Mouse (Mus musculus) forebrain, embryonic 14.5 days (tissue): ENCODE measurements around the gene Aplp2. TPM values are rescaled to one million over a fixed set of nuclear protein-coding genes. Genes with fewer than 3 reads are reported as not detected.

Experiments
- ATAC-seq: fragments of 200-750 bp; cut with Nextera tagmentation; 2 replicates; pipeline ENCODE4 v1.8.0; 2017; ENCODE audit warnings: mild to moderate bottlenecking, moderate library complexity
- DNase-seq: peaks from one replicate; pipeline ENCODE4 v3.0.0-alpha.2; 2015; ENCODE audit warnings: low spot score
- H3K27ac ChIP-seq: fragments of 300-500 bp; sonication (generic); 2 replicates; pipeline ENCODE4 v1.5.1; 2014; ENCODE audit warnings: low read depth, mild to moderate bottlenecking, control low read depth, low read length, moderate library complexity
- H3K27me3 ChIP-seq: fragments of 300-500 bp; sonication (generic); replicated peaks from 2 replicates; pipeline ENCODE4 v1.6.1; 2014; ENCODE audit warnings: low read length, control low read depth, mixed read lengths; ENCODE audit not compliant: control insufficient read depth, insufficient read depth
- H3K36me3 ChIP-seq: fragments of 300-500 bp; sonication (generic); 2 replicates; pipeline ENCODE4 v1.6.1; 2014; ENCODE audit warnings: low read length, control low read depth; ENCODE audit not compliant: control insufficient read depth, insufficient read depth
- H3K4me1 ChIP-seq: fragments of 300-500 bp; sonication (generic); 2 replicates; pipeline ENCODE4 v1.6.1; 2014; ENCODE audit warnings: antibody characterized with exemption, low read length, control low read depth; ENCODE audit not compliant: control insufficient read depth, insufficient read depth
- H3K4me2 ChIP-seq: fragments of 300-500 bp; sonication (generic); 2 replicates; pipeline ENCODE4 v1.6.1; 2014; ENCODE audit warnings: mild to moderate bottlenecking, control low read depth, low read length
- H3K4me3 ChIP-seq: fragments of 300-500 bp; sonication (generic); 2 replicates; pipeline ENCODE4 v1.5.1; 2014; ENCODE audit warnings: low read depth, low read length, control low read depth
- H3K9ac ChIP-seq: fragments of 300-500 bp; sonication (generic); 2 replicates; pipeline ENCODE4 v1.6.1; 2014; ENCODE audit warnings: mild to moderate bottlenecking, low read length, control low read depth, moderate library complexity
- H3K9me3 ChIP-seq: fragments of 300-500 bp; sonication (generic); replicated peaks from 2 replicates; pipeline ENCODE4 v1.6.1; 2016; ENCODE audit warnings: low read length, control low read depth, mixed read lengths; ENCODE audit not compliant: control insufficient read depth
- WGBS: fragments of 180-500 bp; shearing (Covaris S2); extraction: QIAGEN DNeasy Blood & Tissue Kit; methylation state at CpG from one replicate; pipeline ENCODE4 v1.1.7; 2014; 5-methylcytosine and 5-hydroxymethylcytosine counted together
- polyA plus RNA-seq: library from polyadenylated mRNA; unstranded; fragments of >200 nt; fragmentation: Nextera tagmentation; extraction: Ambion mirVana; gene quantifications from 2 replicates; pipeline ENCODE4 v1.2.1, GENCODE M21; 2014

Gene Aplp2
- polyA plus RNA-seq, 1 experiment from 2014 or later, result 208 TPM

DNA sequence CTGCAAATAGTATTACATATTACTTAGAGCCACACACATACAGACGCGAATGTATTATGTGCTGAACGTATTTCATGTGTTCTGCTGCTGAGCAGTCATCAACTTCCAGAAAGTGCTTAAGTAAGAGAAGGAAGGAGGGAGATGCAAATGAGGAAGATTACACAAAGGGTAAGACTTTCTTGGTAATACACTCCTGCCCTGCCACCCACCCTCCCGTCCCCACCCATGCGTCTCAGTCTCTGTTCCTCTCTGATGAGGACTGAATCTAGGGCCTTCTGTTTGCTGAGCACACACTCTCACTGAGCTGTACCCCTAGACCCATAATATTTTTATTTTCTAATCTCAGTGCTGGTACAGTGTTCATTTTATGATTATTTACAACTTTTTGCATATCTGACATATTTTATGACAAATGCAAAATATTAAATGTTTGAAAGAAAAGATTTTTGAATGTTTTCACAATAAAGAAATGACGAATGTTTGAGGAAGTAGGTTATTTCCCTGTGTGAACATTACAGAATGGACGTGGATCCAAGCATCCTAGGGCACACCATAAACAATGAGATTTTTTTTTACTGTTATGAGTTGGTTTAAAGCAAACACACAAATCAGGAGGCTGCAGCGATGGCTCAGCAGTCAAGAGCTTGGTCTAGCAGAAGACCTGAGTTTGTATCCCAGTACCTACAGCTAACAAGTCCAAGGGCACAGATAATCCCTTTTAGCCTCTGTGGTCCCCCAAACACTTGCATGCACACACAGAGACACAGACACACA, 36.0 kb upstream of the Aplp2 start:
- DNase-seq, result no peak
- H3K36me3 ChIP-seq, result no peaks in the 10 kb centered on the region
- WGBS, result 82% methylated on average over 8 of the region's 8 CpGs
- no peaks in the 10 kb centered on the region for H3K4me1 ChIP-seq
- H3K4me2 ChIP-seq, result no peak overlapping the region
- H3K27ac ChIP-seq, result no peak overlapping the region
- no peak overlapping the region for H3K4me3 ChIP-seq
- ATAC-seq, result no peak
- H3K9ac ChIP-seq, result no peak overlapping the region
- H3K9me3 ChIP-seq, result no peaks in the 10 kb centered on the region
- no peaks in the 10 kb centered on the region for H3K27me3 ChIP-seq

DNA sequence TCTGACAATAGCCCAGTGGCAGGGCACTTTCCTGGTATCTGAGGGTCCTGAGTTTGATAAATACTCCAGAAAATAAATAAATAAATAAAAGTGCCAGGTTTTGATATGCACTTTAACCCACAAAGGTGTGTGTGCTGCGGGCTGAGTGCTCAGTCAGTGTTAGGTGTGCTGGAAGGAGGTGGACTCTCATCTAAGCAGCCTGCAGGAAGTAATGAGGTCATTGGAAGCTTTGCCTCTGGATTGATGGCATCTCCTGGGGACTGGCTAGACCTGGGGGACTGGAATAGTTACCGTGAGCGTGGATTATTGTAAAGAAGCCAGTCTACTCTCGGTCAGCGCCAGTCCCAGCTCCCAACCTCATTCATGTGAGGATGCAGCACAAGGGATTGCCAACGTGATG, 34.8 kb upstream of the Aplp2 start:
- no peaks in the 10 kb centered on the region for H3K4me1 ChIP-seq
- no peak overlapping the region for H3K27ac ChIP-seq
- H3K27me3 ChIP-seq, result no peaks in the 10 kb centered on the region
- no peak overlapping the region for H3K9ac ChIP-seq
- no peaks in the 10 kb centered on the region for H3K9me3 ChIP-seq
- H3K4me3 ChIP-seq, result no peak overlapping the region
- 70% methylated on average over 6 of the region's 6 CpGs for WGBS
- no peak overlapping the region for H3K4me2 ChIP-seq
- DNase-seq (no peak), ATAC-seq (no peak)
- no peaks in the 10 kb centered on the region for H3K36me3 ChIP-seq

DNA sequence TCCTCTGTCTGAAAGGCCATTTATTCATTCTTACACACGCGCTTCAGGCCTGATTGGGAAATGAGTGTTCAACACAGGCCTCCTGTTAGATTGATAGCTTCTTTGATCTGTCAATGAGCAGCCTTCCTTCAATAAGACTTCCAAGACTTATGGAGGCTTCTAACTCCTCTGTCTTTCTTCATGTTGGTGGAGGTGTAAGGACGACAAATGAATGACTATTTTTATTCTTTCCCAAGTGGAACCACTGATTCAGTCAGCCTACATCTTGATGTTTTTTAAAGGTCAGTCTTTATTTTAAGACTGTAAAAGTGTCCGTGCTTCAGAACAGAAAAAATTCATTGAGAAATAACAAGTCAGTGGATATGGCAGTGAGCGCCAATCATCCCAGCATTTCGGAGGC, 33.4 kb upstream of the Aplp2 start:
- DNase-seq (no peak), ATAC-seq (no peak)
- H3K9ac ChIP-seq, result no peak overlapping the region
- H3K27me3 ChIP-seq, result no peaks in the 10 kb centered on the region
- no peak overlapping the region for H3K4me3 ChIP-seq
- no peak overlapping the region for H3K4me2 ChIP-seq
- H3K9me3 ChIP-seq, result no peaks in the 10 kb centered on the region
- H3K27ac ChIP-seq, result no peak overlapping the region
- H3K4me1 ChIP-seq, result no peaks in the 10 kb centered on the region
- 90% methylated on average over 6 of the region's 6 CpGs for WGBS
- H3K36me3 ChIP-seq, result no peaks in the 10 kb centered on the region

DNA sequence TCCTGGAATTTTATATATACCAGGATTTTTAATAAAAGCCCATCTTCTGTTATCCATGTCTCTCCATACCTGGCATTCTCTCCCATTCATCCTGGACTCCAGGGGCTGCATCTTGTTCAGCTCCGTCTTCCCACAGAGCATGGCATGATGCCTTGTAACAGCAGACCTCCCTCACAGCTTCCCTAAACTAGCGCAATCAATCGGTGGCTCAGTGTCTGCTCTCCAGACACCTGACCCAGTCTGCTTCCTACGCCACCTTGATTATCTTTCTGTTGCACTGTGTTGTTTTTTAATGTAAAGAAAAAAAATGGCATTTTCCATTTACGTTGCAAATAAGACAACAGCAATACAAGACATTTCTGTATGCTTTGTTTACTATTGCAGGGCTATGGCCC, 32.3 kb upstream of the Aplp2 start:
- H3K4me2 ChIP-seq, result no peak overlapping the region
- no peak overlapping the region for H3K9ac ChIP-seq
- no peaks in the 10 kb centered on the region for H3K4me1 ChIP-seq
- no peaks in the 10 kb centered on the region for H3K36me3 ChIP-seq
- H3K4me3 ChIP-seq, result no peak overlapping the region
- H3K9me3 ChIP-seq, result no peaks in the 10 kb centered on the region
- ATAC-seq, result no peak
- H3K27ac ChIP-seq, result no peak overlapping the region
- no peak for DNase-seq
- H3K27me3 ChIP-seq, result no peaks in the 10 kb centered on the region
- 75% methylated on average over 5 of the region's 5 CpGs for WGBS

DNA sequence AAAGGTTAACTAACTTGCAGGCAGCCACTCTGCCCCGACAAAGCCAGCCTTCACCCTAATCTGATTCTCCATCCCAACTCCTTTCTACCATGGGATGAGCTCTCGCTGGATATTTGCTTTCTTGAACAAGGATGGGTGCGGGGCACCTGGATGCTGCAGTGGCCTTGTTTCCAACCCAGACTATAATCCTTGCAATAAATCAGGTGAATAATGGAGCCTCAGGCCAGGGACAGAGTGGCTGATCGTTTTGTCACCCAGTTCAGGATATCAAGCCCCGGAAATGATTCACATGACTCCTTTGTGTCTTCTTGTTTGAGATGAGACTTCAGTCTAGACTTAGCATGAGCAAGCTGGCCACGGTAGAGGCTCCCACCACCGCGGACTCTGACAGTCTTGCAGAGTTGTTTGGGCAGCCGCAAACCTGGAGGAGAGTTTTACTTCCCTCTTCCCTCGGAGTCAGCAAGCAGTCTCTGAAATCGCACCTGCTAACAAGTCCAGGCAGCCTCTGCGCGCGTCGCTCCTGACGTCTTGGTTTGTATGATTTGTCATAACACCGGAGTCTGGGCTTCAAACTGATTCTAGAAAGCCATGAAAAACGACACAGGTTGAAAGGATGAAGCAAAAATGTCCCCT, 31.8 kb upstream of the Aplp2 start:
- H3K4me2 ChIP-seq, result no peak overlapping the region
- no peaks in the 10 kb centered on the region for H3K4me1 ChIP-seq
- H3K9ac ChIP-seq, result no peak overlapping the region
- DNase-seq (no peak), ATAC-seq (no peak)
- H3K27ac ChIP-seq, result no peak overlapping the region
- H3K9me3 ChIP-seq, result no peaks in the 10 kb centered on the region
- H3K27me3 ChIP-seq, result no peaks in the 10 kb centered on the region
- no peaks in the 10 kb centered on the region for H3K36me3 ChIP-seq
- H3K4me3 ChIP-seq, result no peak overlapping the region
- 83% methylated on average over 18 of the region's 18 CpGs for WGBS

DNA sequence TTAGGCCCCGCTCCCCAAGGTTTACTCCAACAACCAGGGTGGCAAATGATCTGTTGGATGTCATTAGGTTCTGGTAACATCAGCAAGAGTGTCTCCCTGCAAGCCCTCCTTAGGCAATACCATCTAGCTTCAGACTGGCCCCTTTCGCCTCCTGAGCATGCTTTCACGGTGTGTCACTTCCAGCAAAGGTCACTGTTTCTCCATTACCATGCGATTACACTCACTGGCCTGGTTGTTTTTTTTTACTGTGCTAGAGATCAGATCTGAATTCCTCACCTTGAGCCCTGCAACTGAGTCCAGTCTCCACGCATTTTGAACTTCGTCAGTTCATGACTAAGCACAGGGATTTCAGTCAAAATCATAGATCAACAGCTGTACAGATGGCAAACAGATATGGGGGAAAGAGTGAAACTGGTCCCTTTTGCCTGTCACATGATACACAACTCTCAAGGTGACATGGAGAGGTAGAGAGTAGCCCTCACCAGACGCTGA, 29.6 kb upstream of the Aplp2 start:
- DNase-seq, result no peak
- no peak overlapping the region for H3K4me3 ChIP-seq
- 92% methylated on average over 7 of the region's 7 CpGs for WGBS
- H3K4me1 ChIP-seq, result no peaks in the 10 kb centered on the region
- no peak overlapping the region for H3K9ac ChIP-seq
- H3K27me3 ChIP-seq, result no peaks in the 10 kb centered on the region
- no peak overlapping the region for H3K4me2 ChIP-seq
- H3K27ac ChIP-seq, result no peak overlapping the region
- ATAC-seq, result no peak
- no peaks in the 10 kb centered on the region for H3K9me3 ChIP-seq
- H3K36me3 ChIP-seq, result no peaks in the 10 kb centered on the region

DNA sequence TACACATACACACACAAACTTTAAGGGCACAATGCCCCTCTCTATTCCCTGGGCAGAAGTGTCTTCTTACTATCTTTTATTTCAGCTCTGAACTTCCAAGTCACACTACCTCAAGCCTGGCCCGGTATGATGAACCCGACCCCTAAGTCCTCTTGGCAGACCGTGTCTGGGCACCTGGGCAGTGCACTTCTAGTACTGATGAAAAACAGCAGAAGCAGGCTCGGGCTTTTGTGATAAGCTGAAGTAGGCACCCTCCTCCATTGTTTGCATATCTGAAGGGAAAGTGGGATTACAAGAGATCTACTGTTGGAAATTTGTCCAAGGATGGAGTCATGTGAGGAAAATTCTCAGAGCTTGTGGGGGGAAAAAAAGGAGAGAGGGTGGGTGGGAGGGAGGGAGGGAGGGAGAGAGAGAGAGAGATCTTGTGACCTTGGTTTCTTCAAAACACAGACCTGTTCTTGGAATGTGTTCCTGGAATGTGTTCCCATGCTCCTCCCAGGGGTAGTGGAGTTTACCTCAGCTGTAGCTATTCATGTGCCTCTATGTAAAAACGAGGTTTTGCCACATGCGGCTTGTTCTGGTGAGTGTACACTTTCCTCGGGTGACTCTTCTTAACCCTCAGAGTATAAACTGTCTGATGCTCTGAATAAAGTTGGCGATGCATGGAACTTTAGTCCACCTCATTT, 29.1 kb upstream of the Aplp2 start:
- ATAC-seq, result no peak
- no peak overlapping the region for H3K27ac ChIP-seq
- H3K36me3 ChIP-seq, result no peaks in the 10 kb centered on the region
- H3K4me3 ChIP-seq, result no peak overlapping the region
- 89% methylated on average over 8 of the region's 8 CpGs for WGBS
- H3K9me3 ChIP-seq, result no peaks in the 10 kb centered on the region
- no peaks in the 10 kb centered on the region for H3K27me3 ChIP-seq
- H3K9ac ChIP-seq, result no peak overlapping the region
- DNase-seq, result no peak
- no peak overlapping the region for H3K4me2 ChIP-seq
- no peaks in the 10 kb centered on the region for H3K4me1 ChIP-seq

DNA sequence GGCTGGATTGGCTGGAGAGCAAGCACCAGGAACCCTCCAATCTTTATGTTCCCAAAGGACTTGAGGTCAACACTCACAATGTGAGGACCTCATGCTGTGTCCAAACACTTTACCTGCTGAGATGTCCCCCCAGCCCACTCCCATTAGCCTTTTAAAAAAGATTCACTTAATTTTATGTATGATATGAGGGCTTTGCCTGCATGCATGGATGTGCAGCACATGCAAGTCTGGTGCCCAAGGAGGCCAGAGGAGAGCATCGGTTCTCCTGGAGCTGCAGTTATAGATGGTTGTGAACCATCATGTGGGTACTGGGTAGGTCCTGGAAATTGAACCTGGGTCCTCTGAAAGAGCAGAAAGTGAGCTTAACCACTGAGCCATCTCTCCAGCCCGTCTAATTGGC, 27.9 kb upstream of the Aplp2 start:
- Histone ChIP-seq H3K27me3 (no peaks in the 10 kb centered on the region), H3K36me3 (no peaks in the 10 kb centered on the region), H3K9me3 (no peaks in the 10 kb centered on the region), H3K4me3 (no peak overlapping the region), H3K27ac (no peak overlapping the region), H3K4me2 (no peak overlapping the region), H3K4me1 (no peaks in the 10 kb centered on the region), H3K9ac (no peak overlapping the region)
- WGBS, result 97% methylated on average over 2 of the region's 2 CpGs
- DNase-seq (no peak), ATAC-seq (no peak)

DNA sequence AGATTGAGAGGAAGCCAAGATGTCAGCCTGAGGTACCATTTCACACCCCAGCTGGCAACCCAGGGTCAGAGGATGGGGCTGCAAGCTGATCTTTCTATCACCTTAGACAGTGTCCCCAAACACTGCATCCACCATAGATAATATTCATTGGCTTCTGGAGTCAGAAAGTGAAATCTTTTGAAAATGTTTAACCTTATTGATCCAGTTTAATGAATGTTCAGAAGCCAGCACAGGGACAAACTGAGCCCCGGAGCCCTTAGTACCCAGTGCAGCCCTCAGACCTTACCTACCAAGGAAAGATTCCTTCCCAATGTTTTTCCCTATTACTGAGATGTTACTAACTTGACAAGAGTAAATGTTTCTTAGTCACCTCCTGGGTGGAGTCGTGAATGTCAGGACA, 26.9 kb upstream of the Aplp2 start:
- no peaks in the 10 kb centered on the region for H3K27me3 ChIP-seq
- H3K27ac ChIP-seq, result no peak overlapping the region
- no peaks in the 10 kb centered on the region for H3K9me3 ChIP-seq
- no peak for DNase-seq
- H3K4me1 ChIP-seq, result no peaks in the 10 kb centered on the region
- WGBS, result 86% methylated on average over 2 of the region's 2 CpGs
- ATAC-seq, result no peak
- H3K4me2 ChIP-seq, result no peak overlapping the region
- H3K4me3 ChIP-seq, result no peak overlapping the region
- H3K36me3 ChIP-seq, result no peaks in the 10 kb centered on the region
- no peak overlapping the region for H3K9ac ChIP-seq
